Mouse (Mus musculus) testis, adult 2 months (tissue): ENCODE results near the gene Atp6v0e. TPM values are rescaled to one million over a fixed set of nuclear protein-coding genes. Genes with fewer than 3 reads are reported as not detected.

Experiments used
- H3K27ac ChIP-seq: fragments of 200-500 bp; 2 replicates; pipeline ENCODE4 v1.5.1; 2012; ENCODE audit warnings: low read depth, low read length; ENCODE audit not compliant: control insufficient read depth, insufficient read depth
- H3K27me3 ChIP-seq: fragments of 200-500 bp; 2 replicates; pipeline ENCODE4 v1.6.1; 2012; ENCODE audit warnings: mild to moderate bottlenecking, low read length, moderate library complexity; ENCODE audit not compliant: control insufficient read depth, insufficient read depth
- H3K36me3 ChIP-seq: fragments of 200-500 bp; 2 replicates; pipeline ENCODE4 v1.6.1; 2012; ENCODE audit warnings: mild to moderate bottlenecking, low read length; ENCODE audit not compliant: control insufficient read depth, insufficient read depth
- H3K4me1 ChIP-seq: fragments of 200-500 bp; 2 replicates; pipeline ENCODE4 v1.6.1; 2012; ENCODE audit warnings: low read length; ENCODE audit not compliant: control insufficient read depth, insufficient read depth
- H3K4me3 ChIP-seq: fragments of 200-500 bp; 2 replicates; pipeline ENCODE4 v1.5.1; 2012; ENCODE audit warnings: low read depth, mild to moderate bottlenecking, low read length, moderate library complexity, mixed read lengths; ENCODE audit not compliant: control insufficient read depth
- CTCF ChIP-seq: fragments of 200-500 bp; IDR thresholded peaks from 2 replicates; pipeline ENCODE4 v1.5.1; 2012; ENCODE audit warnings: low read depth, mild to moderate bottlenecking, inconsistent platforms, low read length, moderate library complexity; ENCODE audit not compliant: control insufficient read depth, insufficient read depth, insufficient replicate concordance
- POLR2A ChIP-seq: fragments of 200-500 bp; IDR thresholded peaks from 2 replicates; pipeline ENCODE4 v1.6.1; 2012; ENCODE audit warnings: low read depth, mild to moderate bottlenecking, inconsistent platforms, low read length, moderate library complexity; ENCODE audit not compliant: control insufficient read depth
- polyA plus RNA-seq: library from polyadenylated mRNA; depleted of rRNA; stranded (reverse); fragments of >200 nt; gene quantifications from 2 replicates; pipeline ENCODE4 v1.2.3, GENCODE M21; 2012

Atp6v0e gene
- polyA plus RNA-seq, 1 experiment = 101 TPM

GRCm38 (mm10) chr17:26620786-26621766 is 42.0 kb upstream of the Atp6v0e start:
- H3K4me3 ChIP-seq = no peak overlapping the region
- no peaks in the 10 kb centered on the region; the same call in 1 of the 2 replicates for H3K36me3 ChIP-seq
- no peak overlapping the region for H3K27ac ChIP-seq
- no peaks in the 10 kb centered on the region for H3K4me1 ChIP-seq
- TF ChIP-seq CTCF (no peak), POLR2A (no peak)
- no peaks in the 10 kb centered on the region for H3K27me3 ChIP-seq

- Histone ChIP-seq H3K27me3 (no peaks in the 10 kb centered on the region), H3K4me3 (no peak overlapping the region), H3K4me1 (no peaks in the 10 kb centered on the region), H3K36me3 (no peaks in the 10 kb centered on the region; the same call in 1 of the 2 replicates), H3K27ac (no peak overlapping the region)
- TF ChIP-seq CTCF = no peak
- TF ChIP-seq POLR2A = no peak
Measured at GRCm38 (mm10) chr17:26621912-26622311, 41.1 kb upstream of the Atp6v0e start.

GRCm38 (mm10) chr17:26623991-26624390 is 39.0 kb upstream of the Atp6v0e start:
- no peak overlapping the region for H3K4me3 ChIP-seq
- TF ChIP-seq CTCF (no peak), POLR2A (no peak)
- no peak overlapping the region for H3K27ac ChIP-seq
- no peaks in the 10 kb centered on the region; the same call in 1 of the 2 replicates for H3K36me3 ChIP-seq
- no peaks in the 10 kb centered on the region for H3K27me3 ChIP-seq
- no peaks in the 10 kb centered on the region for H3K4me1 ChIP-seq

GRCm38 (mm10) chr17:26624999-26625398 is 38.0 kb upstream of the Atp6v0e start:
- Histone ChIP-seq H3K4me3 (no peak overlapping the region), H3K27ac (no peak overlapping the region), H3K4me1 (no peaks in the 10 kb centered on the region), H3K27me3 (no peaks in the 10 kb centered on the region), H3K36me3 (no peaks in the 10 kb centered on the region; the same call in 1 of the 2 replicates)
- TF ChIP-seq CTCF = no peak
- TF ChIP-seq POLR2A = no peak

- H3K36me3 ChIP-seq = no peaks in the 10 kb centered on the region; the same call in 1 of the 2 replicates
Measured at GRCm38 (mm10) chr17:26625521-26626010, 37.5 kb upstream of the Atp6v0e start.

GRCm38 (mm10) chr17:26628479-26628878 is 34.6 kb upstream of the Atp6v0e start:
- H3K36me3 ChIP-seq = no peaks in the 10 kb centered on the region; the same call in 1 of the 2 replicates
- H3K4me3 ChIP-seq = no peak overlapping the region
- no peaks in the 10 kb centered on the region for H3K4me1 ChIP-seq
- TF ChIP-seq CTCF = no peak
- TF ChIP-seq POLR2A = no peak
- H3K27ac ChIP-seq = no peak overlapping the region
- H3K27me3 ChIP-seq = no peaks in the 10 kb centered on the region

More at GRCm38 (mm10) chr17:26625521-26626010, 37.5 kb upstream of the Atp6v0e start:
- Histone ChIP-seq H3K27ac (no peak overlapping the region), H3K4me3 (peak overlapping the region; percentile 69), H3K27me3 (no peaks in the 10 kb centered on the region), H3K4me1 (no peaks in the 10 kb centered on the region)
- TF ChIP-seq POLR2A (no peak), CTCF (no peak)

GRCm38 (mm10) chr17:26628936-26629335 is 34.1 kb upstream of the Atp6v0e start:
- TF ChIP-seq CTCF (no peak), POLR2A (no peak)

More at GRCm38 (mm10) chr17:26628936-26629335, 34.1 kb upstream of the Atp6v0e start:
- Histone ChIP-seq H3K27ac (no peak overlapping the region), H3K4me3 (no peak overlapping the region), H3K27me3 (no peaks in the 10 kb centered on the region), H3K36me3 (no peaks in the 10 kb centered on the region; the same call in 1 of the 2 replicates), H3K4me1 (no peaks in the 10 kb centered on the region)
